Mouse (Mus musculus) stomach, postnatal 0 days (tissue): ENCODE results near the gene Amh. TPM values are rescaled to one million over a fixed set of nuclear protein-coding genes. Genes with fewer than 3 reads are reported as not detected.
A peak's percentile ranks its signal among the peaks of the same experiment; 100 is the strongest.

Source experiments
- ATAC-seq: fragments of 200-750 bp; cut with Nextera tagmentation; 2 replicates; pipeline ENCODE4 v1.8.0; 2017; ENCODE audit not compliant: low FRiP score, low TSS enrichment
- DNase-seq: peaks from one replicate; pipeline ENCODE4 v3.0.0-alpha.2; 2016; ENCODE audit warnings: low spot score
- H3K27ac ChIP-seq: fragments of 300-500 bp; sonication (generic); replicated peaks from 2 replicates; pipeline ENCODE4 v1.5.1; 2014; ENCODE audit warnings: mild to moderate bottlenecking, control low read depth
- H3K27me3 ChIP-seq: fragments of 300-500 bp; sonication (generic); 2 replicates; pipeline ENCODE4 v1.6.1; 2014; ENCODE audit warnings: low read length; ENCODE audit not compliant: control insufficient read depth, insufficient read depth
- H3K36me3 ChIP-seq: fragments of 300-500 bp; sonication (generic); 2 replicates; pipeline ENCODE4 v1.6.1; 2014; ENCODE audit warnings: low read length, mixed read lengths; ENCODE audit not compliant: control insufficient read depth, insufficient read depth
- H3K4me1 ChIP-seq: fragments of 300-500 bp; sonication (generic); replicated peaks from 2 replicates; pipeline ENCODE4 v1.6.1; 2014; ENCODE audit warnings: antibody characterized with exemption; ENCODE audit not compliant: control insufficient read depth, insufficient read depth
- H3K4me2 ChIP-seq: fragments of 300-500 bp; sonication (generic); replicated peaks from 2 replicates; pipeline ENCODE4 v1.6.1; 2014; ENCODE audit warnings: low read depth, mild to moderate bottlenecking, control low read depth, moderate library complexity
- H3K4me3 ChIP-seq: fragments of 300-500 bp; sonication (generic); 2 replicates; pipeline ENCODE4 v1.5.1; 2014; ENCODE audit warnings: low read depth, low read length, control low read depth
- H3K9ac ChIP-seq: fragments of 300-500 bp; sonication (generic); 2 replicates; pipeline ENCODE4 v1.6.1; 2014; ENCODE audit warnings: mild to moderate bottlenecking, low read length, control low read depth, mixed read lengths
- H3K9me3 ChIP-seq: fragments of 300-500 bp; sonication (generic); 2 replicates; pipeline ENCODE4 v1.6.1; 2016; ENCODE audit warnings: low read length; ENCODE audit not compliant: control insufficient read depth
- CTCF ChIP-seq: IDR thresholded peaks from 2 replicates; pipeline ENCODE4 v1.5.1; 2016; ENCODE audit warnings: antibody characterized with exemption, low read depth, mild to moderate bottlenecking, moderate library complexity
- EP300 ChIP-seq: optimal IDR thresholded peaks from 2 replicates; pipeline ENCODE3; 2016; ENCODE audit warnings: antibody characterized with exemption
- WGBS: fragments of 180-500 bp; shearing (Covaris S2); extraction: QIAGEN DNeasy Blood & Tissue Kit; methylation state at CpG from one replicate; pipeline ENCODE4 v1.1.7; 2014; 5-methylcytosine and 5-hydroxymethylcytosine counted together
- polyA plus RNA-seq: library from polyadenylated mRNA; unstranded; fragments of >200 nt; fragmentation: Nextera tagmentation; extraction: Ambion mirVana; gene quantifications from 2 replicates; pipeline ENCODE4 v1.2.1, GENCODE M21; 2015

Gene Amh
- polyA plus RNA-seq, 1 experiment from 2014 or later, result 6.8 TPM

DNA sequence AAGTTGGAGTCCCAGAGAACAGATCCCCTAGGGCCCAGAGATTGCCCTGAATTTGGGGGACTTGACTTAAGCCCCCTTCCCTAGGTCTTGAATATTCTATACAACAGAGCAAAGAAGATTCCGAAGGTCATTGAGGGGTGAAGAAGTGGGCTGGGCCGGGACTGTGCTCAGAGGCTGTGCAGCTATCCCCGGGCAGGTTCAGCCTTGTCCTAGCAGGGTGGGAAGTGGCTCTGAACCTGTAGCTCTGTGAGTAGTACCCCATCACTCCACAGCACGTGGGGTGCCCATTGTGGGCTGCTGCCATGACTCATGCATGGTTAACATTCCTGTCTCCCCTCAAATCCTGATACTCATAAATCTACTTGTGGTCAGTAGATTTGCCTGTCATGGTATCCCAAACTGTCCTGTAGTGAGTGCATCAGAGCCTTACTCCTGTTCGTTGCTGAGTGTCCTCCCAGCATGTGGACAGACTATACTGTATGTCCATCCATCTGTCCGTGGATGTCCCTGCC is 28.6 kb upstream of the Amh start:
- DNase-seq (no peak), ATAC-seq (no peak)
- H3K36me3 ChIP-seq, result peaks cover 44% of the 10 kb centered on the region
- WGBS, result 63% methylated on average over 6 of the region's 6 CpGs
- H3K9ac ChIP-seq, result peak overlapping the region; percentile 23; the same call in 1 of the 2 replicates
- no peaks in the 10 kb centered on the region for H3K27me3 ChIP-seq
- no peaks in the 10 kb centered on the region for H3K9me3 ChIP-seq
- TF ChIP-seq EP300, result no peak
- no peak for TF ChIP-seq CTCF
- no peak overlapping the region for H3K4me3 ChIP-seq
- H3K4me1 ChIP-seq, result peaks cover 3% of the 10 kb centered on the region; the same call in 1 of the 2 replicates
- no peak overlapping the region for H3K4me2 ChIP-seq
- H3K27ac ChIP-seq, result 0 out of 2 replicates have a peak overlapping the region, but pooled peaks have one; percentile 18

DNA sequence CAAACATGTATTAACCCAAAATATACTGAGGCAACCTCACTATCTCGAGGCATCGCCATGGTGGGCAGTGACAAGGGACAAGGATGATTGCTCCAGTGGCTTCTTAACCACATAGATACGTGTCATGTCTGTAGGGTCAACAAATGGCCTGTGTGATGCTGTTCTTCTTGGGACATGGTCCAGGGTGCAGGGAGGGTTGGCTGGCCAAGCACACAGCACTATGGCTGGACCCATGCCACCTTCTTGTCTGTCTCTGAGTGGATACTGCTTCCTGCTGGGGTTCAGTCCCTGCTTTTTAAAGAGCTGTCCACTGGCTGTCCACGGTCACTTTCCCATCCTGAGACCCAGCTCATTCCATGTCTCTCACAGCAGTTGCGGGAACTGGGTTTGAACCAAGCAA is 27.9 kb upstream of the Amh start:
- Histone ChIP-seq H3K27ac (no peak overlapping the region), H3K9ac (no peak overlapping the region), H3K36me3 (peaks cover 46% of the 10 kb centered on the region), H3K4me2 (no peak overlapping the region), H3K4me3 (no peak overlapping the region), H3K9me3 (no peaks in the 10 kb centered on the region), H3K4me1 (peaks cover 3% of the 10 kb centered on the region; the same call in 1 of the 2 replicates), H3K27me3 (no peaks in the 10 kb centered on the region)
- TF ChIP-seq EP300 (no peak), CTCF (no peak)
- ATAC-seq, result no peak
- DNase-seq, result no peak
- 91% methylated on average over 5 of the region's 5 CpGs for WGBS

DNA sequence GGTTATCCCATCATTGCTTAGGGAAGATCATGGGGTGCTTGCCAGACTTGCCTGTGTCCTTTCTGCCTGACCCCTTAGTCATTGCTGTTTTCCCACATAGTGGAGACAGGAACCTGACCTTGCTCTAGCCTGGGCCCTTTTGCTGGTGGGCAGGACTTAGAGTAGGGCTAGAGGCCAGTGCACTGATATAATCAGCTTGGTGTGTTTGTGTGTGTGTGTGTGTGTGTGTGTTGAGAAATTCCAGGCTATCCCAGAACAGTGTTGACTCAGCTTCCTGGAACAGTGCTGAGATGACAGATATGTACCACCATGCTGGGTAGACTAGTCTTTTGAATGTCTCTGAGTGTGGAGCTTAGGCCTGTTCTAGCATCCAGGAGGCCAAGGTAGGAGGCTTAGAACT is 25.5 kb upstream of the Amh start:
- H3K4me3 ChIP-seq, result no peak overlapping the region
- ATAC-seq (no peak), DNase-seq (no peak)
- no peaks in the 10 kb centered on the region for H3K4me1 ChIP-seq
- no peaks in the 10 kb centered on the region for H3K27me3 ChIP-seq
- no peaks in the 10 kb centered on the region for H3K9me3 ChIP-seq
- no peak overlapping the region for H3K9ac ChIP-seq
- H3K36me3 ChIP-seq, result peaks cover 50% of the 10 kb centered on the region
- TF ChIP-seq EP300 (no peak), CTCF (no peak)
- H3K4me2 ChIP-seq, result no peak overlapping the region
- H3K27ac ChIP-seq, result no peak overlapping the region

DNA sequence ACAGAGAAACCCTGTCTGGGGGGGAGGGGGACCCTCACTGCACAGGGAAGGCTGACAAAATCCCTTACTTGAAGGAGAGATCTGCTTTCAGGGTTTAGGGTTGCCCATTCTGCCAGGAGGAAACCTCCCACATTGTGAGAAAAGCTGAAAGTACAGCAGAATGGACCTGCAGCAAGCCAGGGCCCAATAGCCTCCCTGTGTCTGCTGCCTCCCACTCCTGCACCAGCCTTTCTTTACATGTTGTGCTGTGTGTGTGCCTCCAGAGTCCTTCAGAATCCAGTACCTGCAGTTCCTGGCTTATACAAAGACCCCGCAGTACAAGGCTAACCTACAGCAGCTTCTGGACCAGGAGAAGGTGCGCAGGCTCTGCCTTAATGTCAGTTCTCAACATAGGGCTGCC is 20.7 kb upstream of the Amh start:
- DNase-seq (no peak), ATAC-seq (no peak)
- Histone ChIP-seq H3K9me3 (no peaks in the 10 kb centered on the region), H3K36me3 (peaks cover 69% of the 10 kb centered on the region), H3K4me1 (no peaks in the 10 kb centered on the region), H3K9ac (no peak overlapping the region), H3K4me3 (no peak overlapping the region), H3K27ac (no peak overlapping the region), H3K4me2 (no peak overlapping the region), H3K27me3 (no peaks in the 10 kb centered on the region)
- WGBS, result 98% methylated on average over 2 of the region's 2 CpGs
- TF ChIP-seq EP300 (no peak), CTCF (no peak)

DNA sequence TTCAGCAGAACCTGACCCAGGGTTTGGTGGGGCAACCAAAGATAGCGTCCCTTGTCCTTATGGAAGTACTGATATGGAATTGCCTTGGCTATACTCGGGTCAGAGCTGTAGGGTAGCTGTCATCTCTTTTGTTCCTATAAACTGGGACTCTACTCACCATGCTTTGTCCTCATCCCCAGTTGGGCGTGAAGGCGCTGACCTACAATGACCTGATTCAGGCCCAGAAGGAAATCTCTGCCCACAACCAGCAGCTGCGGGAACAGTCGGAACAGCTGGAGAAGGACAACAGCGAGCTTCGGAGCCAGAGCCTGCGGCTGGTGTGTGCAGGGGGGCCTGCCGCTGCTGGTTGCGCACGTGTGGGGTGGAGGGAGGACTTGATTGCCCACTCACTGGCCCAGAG is 20.2 kb upstream of the Amh start:
- Histone ChIP-seq H3K27me3 (no peaks in the 10 kb centered on the region), H3K27ac (no peak overlapping the region), H3K4me1 (no peaks in the 10 kb centered on the region), H3K4me3 (no peak overlapping the region), H3K4me2 (no peak overlapping the region), H3K9ac (no peak overlapping the region), H3K9me3 (no peaks in the 10 kb centered on the region), H3K36me3 (peaks cover 70% of the 10 kb centered on the region)
- DNase-seq, result no peak
- no peak for ATAC-seq
- TF ChIP-seq EP300 (no peak), CTCF (no peak)
- 86% methylated on average over 12 of the region's 12 CpGs for WGBS

DNA sequence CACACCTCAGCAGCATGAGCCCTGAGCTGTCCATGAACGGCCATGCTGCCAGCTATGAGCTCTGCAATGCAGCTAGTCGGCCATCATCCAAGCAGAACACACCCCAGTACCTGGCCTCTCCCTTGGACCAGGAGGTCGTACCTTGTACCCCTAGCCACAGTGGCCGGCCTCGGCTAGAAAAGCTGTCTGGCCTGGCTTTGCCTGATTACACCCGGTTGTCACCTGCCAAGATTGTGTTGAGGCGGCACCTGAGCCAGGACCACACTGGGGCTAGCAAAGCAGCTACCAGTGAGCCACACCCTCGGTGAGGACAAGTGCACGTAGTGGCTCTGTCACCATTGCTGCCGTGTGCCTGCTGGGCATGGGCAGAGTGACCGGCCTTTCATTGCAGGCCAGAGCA is 19.1 kb upstream of the Amh start:
- Histone ChIP-seq H3K4me1 (no peaks in the 10 kb centered on the region), H3K36me3 (peaks cover 73% of the 10 kb centered on the region), H3K27ac (no peak overlapping the region), H3K4me2 (no peak overlapping the region), H3K4me3 (no peak overlapping the region), H3K9me3 (no peaks in the 10 kb centered on the region), H3K9ac (no peak overlapping the region), H3K27me3 (no peaks in the 10 kb centered on the region)
- DNase-seq (no peak), ATAC-seq (no peak)
- WGBS, result 92% methylated on average over 11 of the region's 11 CpGs
- TF ChIP-seq EP300, result no peak
- TF ChIP-seq CTCF, result no peak
